Mouse (Mus musculus): ENCODE results near the gene S100a11.

- no peak for TF ChIP-seq CTCF (IDR thresholded peaks at IDR 0.05; ENCODE audit: insufficient read depth, low read depth, low read length)
- no peak for TF ChIP-seq POLR2A (IDR thresholded peaks at IDR 0.05; ENCODE audit: insufficient read depth, low read depth, low read length)
Measured at GRCm38 (mm10) chr3:93481982-93482616, 38.2 kb upstream of the S100a11 start.
